Mouse (Mus musculus) midbrain, embryonic 14.5 days (tissue): ENCODE measurements at regions not wholly inside any gene's neighbourhood (a gene's known extent, or its start where the extent isn't known, plus 50 kb on each side); places are given as distances from the start of the nearest gene placed in this dataset.

Source experiments
- ATAC-seq: fragments of 200-750 bp; cut with Nextera tagmentation; 2 replicates; pipeline ENCODE4 v1.8.0; 2017; ENCODE audit warnings: moderate number of reproducible peaks, moderate library complexity; ENCODE audit not compliant: low FRiP score, low TSS enrichment
- DNase-seq: peaks from one replicate; pipeline ENCODE4 v3.0.0-alpha.2; 2015
- H3K27ac ChIP-seq: fragments of 300-500 bp; sonication (generic); replicated peaks from 2 replicates; pipeline ENCODE4 v1.5.1; 2014; ENCODE audit warnings: mild to moderate bottlenecking, low read depth, low read length, moderate library complexity
- H3K27me3 ChIP-seq: fragments of 300-500 bp; sonication (generic); 2 replicates; pipeline ENCODE4 v1.6.1; 2014; ENCODE audit warnings: low read length, control low read depth, mixed read lengths; ENCODE audit not compliant: control insufficient read depth, insufficient read depth
- H3K36me3 ChIP-seq: fragments of 300-500 bp; sonication (generic); 2 replicates; pipeline ENCODE4 v1.6.1; 2014; ENCODE audit warnings: low read length, control low read depth; ENCODE audit not compliant: control insufficient read depth, insufficient read depth
- H3K4me1 ChIP-seq: fragments of 300-500 bp; sonication (generic); 2 replicates; pipeline ENCODE4 v1.6.1; 2014; ENCODE audit warnings: mild to moderate bottlenecking, antibody characterized with exemption, low read length, control low read depth; ENCODE audit not compliant: control insufficient read depth, insufficient read depth
- H3K4me2 ChIP-seq: fragments of 300-500 bp; sonication (generic); 2 replicates; pipeline ENCODE4 v1.6.1; 2014; ENCODE audit warnings: mild to moderate bottlenecking, low read length, moderate library complexity
- H3K4me3 ChIP-seq: fragments of 300-500 bp; sonication (generic); replicated peaks from 2 replicates; pipeline ENCODE4 v1.5.1; 2014; ENCODE audit warnings: low read depth, low read length
- H3K9ac ChIP-seq: fragments of 300-500 bp; sonication (generic); replicated peaks from 2 replicates; pipeline ENCODE4 v1.6.1; 2014; ENCODE audit warnings: mild to moderate bottlenecking, low read length, moderate library complexity
- H3K9me3 ChIP-seq: fragments of 300-500 bp; sonication (generic); 2 replicates; pipeline ENCODE4 v1.6.1; 2016; ENCODE audit warnings: low read length, control low read depth, mixed read lengths; ENCODE audit not compliant: control insufficient read depth
- WGBS: fragments of 180-500 bp; shearing (Covaris S2); extraction: QIAGEN DNeasy Blood & Tissue Kit; methylation state at CpG from one replicate; pipeline ENCODE4 v1.1.7; 2014; 5-methylcytosine and 5-hydroxymethylcytosine counted together

DNA sequence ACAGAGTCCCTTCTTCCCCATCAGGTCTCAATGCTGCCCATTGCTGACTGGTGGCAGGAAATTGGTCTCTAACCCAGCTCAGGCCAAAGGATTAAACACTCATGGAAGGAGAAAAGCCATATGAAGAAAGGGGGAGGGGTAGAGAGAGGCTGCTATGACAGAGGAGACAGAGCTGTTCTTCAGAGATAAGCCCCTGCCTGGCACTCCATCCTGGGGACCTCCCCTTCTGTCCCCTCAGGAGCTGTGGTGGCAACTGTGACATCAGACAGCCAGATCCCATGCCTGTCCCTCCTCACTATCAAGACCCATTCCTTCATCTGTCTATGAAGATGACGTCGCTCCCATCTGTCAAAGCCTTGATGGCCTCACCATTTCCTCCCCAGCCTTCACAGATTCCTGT is 126.6 kb upstream of the Csf3r start:
- 90% methylated on average over 2 of the region's 2 CpGs for WGBS
- Histone ChIP-seq H3K9me3 (no peaks in the 10 kb centered on the region), H3K4me1 (peaks cover 29% of the 10 kb centered on the region), H3K27ac (0 out of 2 replicates have a peak overlapping the region, but pooled peaks have one; percentile 20), H3K36me3 (no peaks in the 10 kb centered on the region), H3K4me2 (no peak overlapping the region), H3K9ac (no peak overlapping the region), H3K27me3 (no peaks in the 10 kb centered on the region), H3K4me3 (no peak overlapping the region)
- ATAC-seq: no peak
- DNase-seq: no peak

DNA sequence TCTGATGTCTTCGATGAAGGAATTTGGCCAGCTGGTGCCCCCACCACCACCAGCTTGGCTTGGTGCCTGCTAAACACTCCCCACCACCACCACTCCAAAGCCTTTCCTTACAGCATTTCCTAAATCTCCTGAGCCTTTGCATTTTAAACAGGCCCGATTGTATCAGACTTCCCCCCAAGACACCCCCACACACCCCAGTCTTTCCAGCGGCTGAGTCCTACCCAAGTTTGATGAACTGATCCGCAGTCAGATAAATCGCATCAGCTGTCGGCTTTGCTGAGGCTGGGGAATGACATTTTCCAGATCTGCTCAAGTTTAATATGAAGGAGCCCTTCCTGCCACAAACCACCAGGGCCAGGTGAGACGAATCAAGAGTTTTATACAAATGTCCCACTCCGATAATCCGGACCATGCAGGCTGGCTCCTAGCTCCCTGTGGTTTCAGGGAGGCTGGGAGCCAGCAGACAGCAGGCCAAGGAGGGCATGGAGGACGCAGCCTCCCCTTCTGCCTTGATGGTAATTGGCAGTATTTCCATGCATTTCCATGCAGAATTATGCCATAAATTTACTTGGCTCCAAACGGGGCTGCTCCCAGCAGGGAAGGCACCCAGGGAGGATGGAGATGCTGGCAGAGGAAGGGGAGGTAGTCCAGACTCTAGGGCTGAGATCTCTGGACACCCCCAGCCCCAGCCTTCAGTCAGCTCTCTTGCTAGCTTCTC is 125.6 kb upstream of the Csf3r start:
- no peaks in the 10 kb centered on the region for H3K9me3 ChIP-seq
- DNase-seq: peak; percentile 51
- no peak overlapping the region for H3K9ac ChIP-seq
- H3K27ac ChIP-seq: peak overlapping the region; percentile 46; the same call in 1 of the 2 replicates
- no peaks in the 10 kb centered on the region for H3K27me3 ChIP-seq
- H3K36me3 ChIP-seq: no peaks in the 10 kb centered on the region
- H3K4me1 ChIP-seq: peaks cover 29% of the 10 kb centered on the region
- no peak overlapping the region for H3K4me3 ChIP-seq
- no peak overlapping the region for H3K4me2 ChIP-seq
- no peak for ATAC-seq
- WGBS: 30% methylated on average over 11 of the region's 11 CpGs

DNA sequence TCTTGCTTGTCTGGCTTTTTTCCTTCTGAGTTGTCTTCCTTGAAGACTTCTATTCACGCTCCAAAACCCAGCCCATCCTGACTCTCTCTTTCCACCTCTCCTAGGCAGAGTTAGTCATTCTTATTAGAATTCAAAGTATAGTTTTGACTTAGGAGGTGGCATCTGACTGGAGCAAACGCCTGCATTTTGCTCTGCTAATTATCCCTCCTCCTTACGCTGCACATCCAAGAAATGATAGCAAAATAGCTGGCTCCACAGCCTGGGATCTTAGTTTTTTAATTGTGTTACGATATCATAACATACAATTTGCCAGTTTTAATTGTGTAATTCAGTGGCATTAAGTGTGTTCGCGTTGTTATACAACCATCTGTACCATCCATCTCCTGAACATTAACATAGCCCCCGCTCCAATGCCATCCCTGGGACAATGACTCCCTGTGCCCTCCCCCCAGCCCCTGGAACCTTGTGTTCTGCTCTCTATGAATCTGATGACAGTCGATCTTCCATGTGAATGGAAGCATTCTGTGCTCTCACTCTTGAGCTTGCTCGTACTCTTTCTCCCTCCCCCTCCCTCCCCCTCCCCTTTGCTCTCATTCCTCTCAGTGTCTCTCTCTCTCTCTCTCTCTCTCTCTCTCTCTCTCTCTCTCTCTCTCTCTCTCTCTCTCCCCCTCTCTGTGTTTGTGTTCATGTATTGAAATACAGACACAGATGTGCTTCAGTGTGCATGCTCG is 122.6 kb upstream of the Csf3r start:
- H3K4me2 ChIP-seq: no peak overlapping the region
- H3K9me3 ChIP-seq: no peaks in the 10 kb centered on the region
- H3K36me3 ChIP-seq: no peaks in the 10 kb centered on the region
- no peak for ATAC-seq
- H3K4me1 ChIP-seq: peaks cover 23% of the 10 kb centered on the region
- WGBS: 66% methylated on average over 10 of the region's 10 CpGs
- no peak overlapping the region for H3K4me3 ChIP-seq
- no peaks in the 10 kb centered on the region for H3K27me3 ChIP-seq
- no peak for DNase-seq
- no peak overlapping the region for H3K9ac ChIP-seq
- H3K27ac ChIP-seq: no peak overlapping the region

- Histone ChIP-seq H3K9me3 (no peaks in the 10 kb centered on the region), H3K4me3 (no peak overlapping the region), H3K36me3 (no peaks in the 10 kb centered on the region), H3K4me2 (no peak overlapping the region), H3K4me1 (0 out of 2 replicates have a peak, but pooled peaks cover 2% of the 10 kb centered on the region), H3K9ac (no peak overlapping the region), H3K27me3 (no peaks in the 10 kb centered on the region), H3K27ac (no peak overlapping the region)
- WGBS: 67% methylated on average over 5 of the region's 5 CpGs
- ATAC-seq: no peak
- peak; percentile 36 for DNase-seq
Measured at GRCm38 (mm10) chr4:125906296-125906695, 118.1 kb upstream of the Csf3r start.

GRCm38 (mm10) chr4:125908901-125909300 is 115.4 kb upstream of the Csf3r start:
- Histone ChIP-seq H3K9me3 (no peaks in the 10 kb centered on the region), H3K27me3 (no peaks in the 10 kb centered on the region), H3K4me2 (no peak overlapping the region), H3K36me3 (no peaks in the 10 kb centered on the region), H3K27ac (no peak overlapping the region), H3K9ac (no peak overlapping the region), H3K4me3 (no peak overlapping the region), H3K4me1 (0 out of 2 replicates have a peak, but pooled peaks cover 6% of the 10 kb centered on the region)
- ATAC-seq: no peak
- 92% methylated on average over 8 of the region's 8 CpGs for WGBS
- DNase-seq: no peak

DNA sequence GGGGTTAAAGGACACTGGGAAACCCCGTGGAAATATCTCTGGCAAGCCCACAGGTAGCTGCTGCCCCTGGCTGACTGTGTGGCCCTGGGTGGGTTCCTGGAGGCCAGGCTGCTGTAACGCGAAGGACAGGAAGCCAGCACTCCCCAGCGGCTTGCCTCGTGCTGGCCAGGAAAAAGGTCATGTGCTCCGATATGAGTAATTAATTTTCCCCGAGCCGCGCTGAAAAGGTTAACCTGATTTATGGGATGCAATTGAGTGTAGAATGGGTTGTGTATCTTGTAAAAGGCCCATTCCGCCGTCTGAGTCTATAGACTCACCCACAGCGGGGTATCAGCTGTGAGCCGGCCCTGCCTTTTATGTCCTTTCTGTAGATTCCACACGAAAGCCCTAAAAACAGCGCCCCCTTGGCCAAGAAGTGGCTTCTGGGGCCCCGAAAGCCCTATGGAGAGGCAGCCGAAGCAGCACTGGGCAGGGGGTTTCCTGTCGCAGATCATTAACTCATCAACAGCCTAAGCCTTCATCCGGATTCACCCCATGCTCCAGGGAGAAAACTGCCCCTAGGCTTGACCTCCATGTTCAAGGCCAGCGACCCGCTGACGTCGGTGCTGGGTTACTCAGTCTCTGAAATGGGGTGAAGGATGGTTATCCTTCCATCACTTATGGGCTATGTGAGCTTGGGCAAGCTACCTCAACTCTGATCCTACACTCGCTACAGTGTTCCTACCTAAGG is 112.6 kb upstream of the Csf3r start:
- H3K4me2 ChIP-seq: no peak overlapping the region
- H3K9me3 ChIP-seq: no peaks in the 10 kb centered on the region
- H3K27me3 ChIP-seq: no peaks in the 10 kb centered on the region
- DNase-seq (no peak), ATAC-seq (no peak)
- no peaks in the 10 kb centered on the region for H3K36me3 ChIP-seq
- no peak overlapping the region for H3K9ac ChIP-seq
- peaks cover 9% of the 10 kb centered on the region; the same call in 1 of the 2 replicates for H3K4me1 ChIP-seq
- no peak overlapping the region for H3K27ac ChIP-seq
- 20% methylated on average over 24 of the region's 24 CpGs for WGBS
- no peak overlapping the region for H3K4me3 ChIP-seq

DNA sequence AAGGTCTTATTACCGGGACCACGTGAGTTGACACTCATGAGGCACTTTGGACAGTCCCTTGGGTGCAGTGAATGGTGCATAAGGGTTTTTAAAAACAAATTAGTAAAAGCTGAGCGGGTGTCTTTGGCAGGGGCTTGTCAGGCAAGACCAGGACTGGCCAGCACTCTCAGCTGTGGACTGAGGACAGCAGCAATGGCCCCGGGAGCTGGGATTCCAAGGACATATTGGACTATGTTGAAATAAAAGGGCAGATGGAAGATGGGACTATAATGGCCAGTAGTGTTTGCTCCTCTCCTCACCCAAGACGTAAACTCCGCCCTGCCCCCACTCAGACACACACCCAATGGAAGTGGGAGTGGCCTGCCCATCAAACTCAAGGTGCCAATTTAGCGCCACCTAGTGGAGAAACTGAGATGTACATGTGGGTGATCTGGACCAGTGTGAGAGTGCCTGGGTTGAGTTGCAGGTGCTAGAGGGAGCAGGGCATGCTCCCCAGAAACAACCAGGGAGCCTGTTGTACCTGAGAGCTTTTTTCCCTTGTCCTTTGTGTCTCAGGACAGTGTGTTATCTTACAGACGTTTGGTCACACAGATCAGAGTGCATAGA is 111.8 kb upstream of the Csf3r start:
- WGBS: 21% methylated on average over 8 of the region's 8 CpGs
- no peaks in the 10 kb centered on the region for H3K27me3 ChIP-seq
- peak; percentile 86 for DNase-seq
- ATAC-seq: no peak
- no peak overlapping the region for H3K9ac ChIP-seq
- H3K36me3 ChIP-seq: no peaks in the 10 kb centered on the region
- no peak overlapping the region for H3K4me3 ChIP-seq
- H3K27ac ChIP-seq: no peak overlapping the region
- no peaks in the 10 kb centered on the region for H3K9me3 ChIP-seq
- no peak overlapping the region for H3K4me2 ChIP-seq
- H3K4me1 ChIP-seq: peaks cover 9% of the 10 kb centered on the region; the same call in 1 of the 2 replicates

GRCm38 (mm10) chr4:125915166-125915565 is 109.2 kb upstream of the Csf3r start:
- H3K27me3 ChIP-seq: peaks cover under 1% of the 10 kb centered on the region; the same call in 1 of the 2 replicates
- no peak for ATAC-seq
- DNase-seq: peak; percentile 73
- H3K27ac ChIP-seq: no peak overlapping the region
- no peak overlapping the region for H3K4me3 ChIP-seq
- 38% methylated on average over 8 of the region's 8 CpGs for WGBS
- H3K9ac ChIP-seq: no peak overlapping the region
- H3K4me1 ChIP-seq: peaks cover 9% of the 10 kb centered on the region; the same call in 1 of the 2 replicates
- no peaks in the 10 kb centered on the region for H3K36me3 ChIP-seq
- H3K9me3 ChIP-seq: no peaks in the 10 kb centered on the region
- H3K4me2 ChIP-seq: no peak overlapping the region
